Mouse (Mus musculus) midbrain, embryonic 12.5 days (tissue): Measurements from ENCODE around the gene Neurog1. TPM values are rescaled to one million over a fixed set of nuclear protein-coding genes. Genes with fewer than 3 reads are reported as not detected.

Experiments used
- ATAC-seq: fragments of 200-750 bp; cut with Nextera tagmentation; 2 replicates; pipeline ENCODE4 v1.8.0; 2017; ENCODE audit warnings: low read depth, moderate TSS enrichment, moderate library complexity; ENCODE audit not compliant: low FRiP score
- H3K27ac ChIP-seq: fragments of 300-500 bp; sonication (generic); replicated peaks from 2 replicates; pipeline ENCODE4 v1.5.1; 2016; ENCODE audit warnings: mild to moderate bottlenecking
- H3K27me3 ChIP-seq: fragments of 300-500 bp; sonication (generic); 2 replicates; pipeline ENCODE4 v1.6.1; 2016; ENCODE audit warnings: mild to moderate bottlenecking
- H3K36me3 ChIP-seq: fragments of 300-500 bp; sonication (generic); 2 replicates; pipeline ENCODE4 v1.6.1; 2016
- H3K4me1 ChIP-seq: fragments of 300-500 bp; sonication (generic); 2 replicates; pipeline ENCODE4 v1.6.1; 2016
- H3K4me2 ChIP-seq: fragments of 300-500 bp; sonication (generic); replicated peaks from 2 replicates; pipeline ENCODE4 v1.6.1; 2016; ENCODE audit warnings: mild to moderate bottlenecking, moderate library complexity
- H3K4me3 ChIP-seq: fragments of 300-500 bp; sonication (generic); 2 replicates; pipeline ENCODE4 v1.5.1; 2016; ENCODE audit warnings: mild to moderate bottlenecking
- H3K9ac ChIP-seq: fragments of 300-500 bp; sonication (generic); replicated peaks from 2 replicates; pipeline ENCODE4 v1.6.1; 2016; ENCODE audit warnings: mild to moderate bottlenecking, moderate library complexity
- H3K9me3 ChIP-seq: fragments of 300-500 bp; sonication (generic); 2 replicates; pipeline ENCODE4 v1.6.1; 2016; ENCODE audit warnings: mild to moderate bottlenecking
- WGBS: fragments of 180-500 bp; shearing (Covaris S2); methylation state at CpG from one replicate; pipeline ENCODE4 v1.1.7; 2016; 5-methylcytosine and 5-hydroxymethylcytosine counted together
- polyA plus RNA-seq: library from polyadenylated mRNA; unstranded; fragments of >200 nt; fragmentation: Nextera tagmentation; extraction: Ambion mirVana; gene quantifications from 2 replicates; pipeline ENCODE4 v1.2.1, GENCODE M21; 2016

Gene Neurog1
- polyA plus RNA-seq, 1 experiment from 2014 or later = 38.0 TPM

GRCm38 (mm10) chr13:56257469-56258153, 5.6 kb upstream of the Neurog1 start:
- Histone ChIP-seq H3K4me2 (peak overlapping the region; percentile 62), H3K27me3 (peaks cover 93% of the 10 kb centered on the region), H3K4me3 (no peak overlapping the region), H3K4me1 (peaks cover 66% of the 10 kb centered on the region), H3K9ac (no peak overlapping the region), H3K27ac (peak overlapping the region; percentile 77), H3K36me3 (no peaks in the 10 kb centered on the region), H3K9me3 (no peaks in the 10 kb centered on the region)
- WGBS = 4% methylated on average over 12 of the region's 12 CpGs
- ATAC-seq = no peak

GRCm38 (mm10) chr13:56256716-56257299, 4.8 kb upstream of the Neurog1 start:
- Histone ChIP-seq H3K9me3 (no peaks in the 10 kb centered on the region), H3K9ac (no peak overlapping the region), H3K4me3 (no peak overlapping the region), H3K4me1 (peaks cover 74% of the 10 kb centered on the region), H3K27me3 (peaks cover 93% of the 10 kb centered on the region), H3K27ac (peak overlapping the region; percentile 49), H3K36me3 (no peaks in the 10 kb centered on the region), H3K4me2 (peak overlapping the region; percentile 62)
- ATAC-seq = no peak
- 2% methylated on average over 14 of the region's 14 CpGs for WGBS

GRCm38 (mm10) chr13:56253379-56253778, 1.4 kb upstream of the Neurog1 start:
- Histone ChIP-seq H3K27ac (peak overlapping the region; percentile 82; the same call in 1 of the 2 replicates), H3K27me3 (peaks cover 94% of the 10 kb centered on the region), H3K9me3 (no peaks in the 10 kb centered on the region), H3K4me1 (peaks cover 78% of the 10 kb centered on the region), H3K4me2 (peak overlapping the region; percentile 53; the same call in 1 of the 2 replicates), H3K4me3 (no peak overlapping the region), H3K36me3 (no peaks in the 10 kb centered on the region), H3K9ac (no peak overlapping the region)
- whole genome bisulfite sequencing = 5% methylated on average over 3 of the region's 3 CpGs
- no peak for ATAC-seq

GRCm38 (mm10) chr13:56252783-56253182, 820 bp upstream of the Neurog1 start:
- peak overlapping the region; percentile 82 for H3K27ac ChIP-seq
- H3K36me3 ChIP-seq = no peaks in the 10 kb centered on the region
- peak overlapping the region; percentile 53 for H3K4me2 ChIP-seq
- no peak for ATAC-seq
- H3K9ac ChIP-seq = no peak overlapping the region
- H3K4me3 ChIP-seq = peak overlapping the region; percentile 40
- H3K27me3 ChIP-seq = peaks cover 98% of the 10 kb centered on the region
- H3K4me1 ChIP-seq = peaks cover 73% of the 10 kb centered on the region
- WGBS = 7% methylated on average over 8 of the region's 8 CpGs
- H3K9me3 ChIP-seq = no peaks in the 10 kb centered on the region

- H3K9me3 ChIP-seq = no peaks in the 10 kb centered on the region
- H3K36me3 ChIP-seq = no peaks in the 10 kb centered on the region
- peak overlapping the region; percentile 82 for H3K27ac ChIP-seq
- no peak for ATAC-seq
- peak overlapping the region; percentile 49 for H3K9ac ChIP-seq
- peak overlapping the region; percentile 53 for H3K4me2 ChIP-seq
- WGBS = under 1% methylated on average over 59 of the region's 59 CpGs
- peaks cover 59% of the 10 kb centered on the region for H3K4me1 ChIP-seq
- H3K27me3 ChIP-seq = peaks cover 99% of the 10 kb centered on the region
- H3K4me3 ChIP-seq = peak overlapping the region; percentile 40
Observed at GRCm38 (mm10) chr13:56251176-56251923, 613 bp downstream of the Neurog1 start.

GRCm38 (mm10) chr13:56250551-56251161, 1.3 kb downstream of the Neurog1 start:
- H3K4me3 ChIP-seq = peak overlapping the region; percentile 40
- no peaks in the 10 kb centered on the region for H3K9me3 ChIP-seq
- no peak for ATAC-seq
- peak overlapping the region; percentile 82 for H3K27ac ChIP-seq
- H3K4me2 ChIP-seq = peak overlapping the region; percentile 53
- peak overlapping the region; percentile 49 for H3K9ac ChIP-seq
- 1% methylated on average over 14 of the region's 14 CpGs for WGBS
- no peaks in the 10 kb centered on the region for H3K36me3 ChIP-seq
- peaks cover 55% of the 10 kb centered on the region for H3K4me1 ChIP-seq
- H3K27me3 ChIP-seq = peaks cover 99% of the 10 kb centered on the region

GRCm38 (mm10) chr13:56249593-56250341, 2.2 kb downstream of the Neurog1 start:
- 1% methylated on average over 13 of the region's 13 CpGs for WGBS
- Histone ChIP-seq H3K36me3 (no peaks in the 10 kb centered on the region), H3K4me3 (peak overlapping the region; percentile 40; the same call in 1 of the 2 replicates), H3K4me1 (peaks cover 48% of the 10 kb centered on the region), H3K27ac (peak overlapping the region; percentile 47), H3K27me3 (peaks cover 93% of the 10 kb centered on the region), H3K9ac (no peak overlapping the region), H3K4me2 (peak overlapping the region; percentile 53), H3K9me3 (no peaks in the 10 kb centered on the region)
- ATAC-seq = no peak

GRCm38 (mm10) chr13:56243104-56243503, 8.9 kb downstream of the Neurog1 start:
- no peaks in the 10 kb centered on the region for H3K36me3 ChIP-seq
- 0 out of 2 replicates have a peak, but pooled peaks cover 7% of the 10 kb centered on the region for H3K9me3 ChIP-seq
- no peak overlapping the region for H3K27ac ChIP-seq
- H3K9ac ChIP-seq = no peak overlapping the region
- H3K4me3 ChIP-seq = no peak overlapping the region
- peaks cover 81% of the 10 kb centered on the region for H3K27me3 ChIP-seq
- 81% methylated on average over 5 of the region's 5 CpGs for whole genome bisulfite sequencing
- no peak for ATAC-seq
- no peak overlapping the region for H3K4me2 ChIP-seq
- peaks cover 10% of the 10 kb centered on the region; the same call in 1 of the 2 replicates for H3K4me1 ChIP-seq

- peaks cover 78% of the 10 kb centered on the region for H3K27me3 ChIP-seq
- H3K27ac ChIP-seq = no peak overlapping the region
- H3K4me1 ChIP-seq = peaks cover 21% of the 10 kb centered on the region
- 0 out of 2 replicates have a peak, but pooled peaks cover 7% of the 10 kb centered on the region for H3K9me3 ChIP-seq
- ATAC-seq = no peak
- no peak overlapping the region for H3K9ac ChIP-seq
- no peaks in the 10 kb centered on the region for H3K36me3 ChIP-seq
- WGBS = 33% methylated on average over 16 of the region's 16 CpGs
- no peak overlapping the region for H3K4me2 ChIP-seq
- no peak overlapping the region for H3K4me3 ChIP-seq
Observed at GRCm38 (mm10) chr13:56240012-56240770, 11.8 kb downstream of the Neurog1 start.

GRCm38 (mm10) chr13:56237905-56238304, 14.1 kb downstream of the Neurog1 start:
- Histone ChIP-seq H3K27ac (no peak overlapping the region), H3K36me3 (no peaks in the 10 kb centered on the region), H3K4me3 (no peak overlapping the region), H3K9me3 (no peaks in the 10 kb centered on the region), H3K4me2 (no peak overlapping the region), H3K4me1 (peaks cover 21% of the 10 kb centered on the region), H3K27me3 (peaks cover 84% of the 10 kb centered on the region), H3K9ac (no peak overlapping the region)
- no peak for ATAC-seq
- WGBS = 81% methylated on average over 10 of the region's 10 CpGs

- Histone ChIP-seq H3K9ac (no peak overlapping the region), H3K27ac (no peak overlapping the region), H3K36me3 (no peaks in the 10 kb centered on the region), H3K9me3 (no peaks in the 10 kb centered on the region), H3K4me3 (no peak overlapping the region), H3K27me3 (peaks cover 87% of the 10 kb centered on the region), H3K4me2 (no peak overlapping the region), H3K4me1 (peaks cover 21% of the 10 kb centered on the region)
- WGBS = 8% methylated on average over 7 of the region's 7 CpGs
- ATAC-seq = no peak
Observed at GRCm38 (mm10) chr13:56236194-56236593, 15.8 kb downstream of the Neurog1 start.
